ENCODE assay signal across 14 mouse cellular contexts in genomic region chr6:87213262-87213661, GRCm38 (mm10).
DNase-seq lines count a peak whose midpoint lies in the region; ATAC-seq and TF ChIP-seq lines count a peak whose summit lies in the region.
"Had no signal": no experiment of that assay in that cellular context is flagged by ENCODE, and none has a peak within 500 bp of the region (broad histone marks: within the 10 kb centered on the region; RNA-seq: fewer than 3 reads in every experiment).

No protein-coding gene starts in this region.

- no peak for TF ChIP-seq CTCF in kidney, adult 2 months (conservative IDR thresholded peaks at IDR 0.05; ENCODE audit: insufficient read depth, insufficient read length, low read depth, low read length)

- 55% methylated on average over 7 of the region's 7 CpGs for WGBS in kidney, adult 2 months
- 53% methylated on average over 7 of the region's 7 CpGs for WGBS in kidney, embryonic 15.5 days
- WGBS in hindbrain, embryonic 14.5 days = 80% methylated on average over 7 of the region's 7 CpGs

- intact Hi-C loops in gastrocnemius, postnatal 14 days (cut with DNase I; ENCODE audit: low total_unique reads) = no loop called here
- intact Hi-C loops in left cerebral cortex, postnatal 14 days (cut with DNase I) = no loop called here

- no peak overlapping the region for H3K9ac ChIP-seq in kidney, embryonic 15.5 days
- H3K9ac ChIP-seq in hindbrain, embryonic 14.5 days = no peak overlapping the region
- H3K9ac ChIP-seq: heart, embryonic 15.5 days; limb, embryonic 13.5 days had no signal

- H3K4me1 ChIP-seq in kidney, adult 2 months (ENCODE audit: control insufficient read depth, insufficient read depth, low read length) = no peaks in the 10 kb centered on the region
- peaks cover 16% of the 10 kb centered on the region for H3K4me1 ChIP-seq in kidney, embryonic 15.5 days
- no peaks in the 10 kb centered on the region for H3K4me1 ChIP-seq in hindbrain, embryonic 14.5 days (replicated peaks; ENCODE audit: control insufficient read depth, insufficient read depth, low read length)

- H3K9me3 ChIP-seq in kidney, embryonic 15.5 days (replicated peaks) = no peaks in the 10 kb centered on the region
- no peaks in the 10 kb centered on the region for H3K9me3 ChIP-seq in hindbrain, embryonic 14.5 days (ENCODE audit: control insufficient read depth, low read length)
- H3K9me3 ChIP-seq: heart, embryonic 15.5 days; limb, embryonic 13.5 days had no signal

- H3K27me3 ChIP-seq in kidney, adult 2 months (replicated peaks; ENCODE audit: control insufficient read depth, insufficient read depth, low read length) = no peaks in the 10 kb centered on the region
- no peaks in the 10 kb centered on the region for H3K27me3 ChIP-seq in kidney, embryonic 15.5 days
- no peaks in the 10 kb centered on the region for H3K27me3 ChIP-seq in hindbrain, embryonic 14.5 days (ENCODE audit: control insufficient read depth, insufficient read depth, low read length)
- H3K27me3 ChIP-seq: heart, embryonic 15.5 days; limb, embryonic 13.5 days had no signal

- no peak for TF ChIP-seq POLR2A in kidney, adult 2 months (IDR thresholded peaks at IDR 0.05; ENCODE audit: low read depth, low read length)

- H3K36me3 ChIP-seq in kidney, adult 2 months (ENCODE audit: control insufficient read depth, insufficient read depth, low read length) = no peaks in the 10 kb centered on the region
- H3K36me3 ChIP-seq in kidney, embryonic 15.5 days = 0 out of 2 replicates have a peak, but pooled peaks cover 10% of the 10 kb centered on the region
- H3K36me3 ChIP-seq in hindbrain, embryonic 14.5 days (replicated peaks; ENCODE audit: control insufficient read depth, insufficient read depth) = no peaks in the 10 kb centered on the region

- H3K4me2 ChIP-seq in kidney, embryonic 15.5 days = no peak overlapping the region
- no peak overlapping the region for H3K4me2 ChIP-seq in hindbrain, embryonic 14.5 days (replicated peaks)
- H3K4me2 ChIP-seq: heart, embryonic 15.5 days; limb, embryonic 13.5 days had no signal

- no peak for ATAC-seq in kidney, embryonic 15.5 days (replicated peaks; ENCODE audit: low FRiP score)
- ATAC-seq in hindbrain, embryonic 14.5 days (ENCODE audit: low FRiP score) = no peak
- no peak for ATAC-seq in frontal cortex, adult (ENCODE audit: low TSS enrichment)

- DNase-seq in kidney, adult 2 months = peak; percentile 55
- DNase-seq in adrenal gland, adult 18-20 months (ENCODE audit: low spot score in 2 of 2) = peak; percentile 45 to 46
- DNase-seq in gastrocnemius, postnatal 14 days = peak; percentile 78
- DNase-seq in kidney, postnatal 10 days = peak; percentile 71
- DNase-seq in left cerebral cortex, postnatal 14 days (ENCODE audit: low spot score in 2 of 2) = no peak
- DNase-seq in hindbrain, embryonic 14.5 days (ENCODE audit: low spot score) = no peak
- DNase-seq: cerebellum, adult 11-12 months; embryo, embryonic 11 days; right cerebral cortex, postnatal 4 days had no signal

- H3K4me3 ChIP-seq in kidney, adult 2 months (ENCODE audit: insufficient read depth, low read depth, low read length) = no peak overlapping the region
- no peak overlapping the region for H3K4me3 ChIP-seq in kidney, embryonic 15.5 days (replicated peaks)
- H3K4me3 ChIP-seq in hindbrain, embryonic 14.5 days (replicated peaks; ENCODE audit: low read length) = no peak overlapping the region
- H3K4me3 ChIP-seq: heart, embryonic 15.5 days; limb, embryonic 13.5 days had no signal

- no peak overlapping the region for H3K27ac ChIP-seq in kidney, adult 2 months (ENCODE audit: insufficient read depth, low read depth, low read length)
- no peak overlapping the region for H3K27ac ChIP-seq in kidney, embryonic 15.5 days
- no peak overlapping the region for H3K27ac ChIP-seq in hindbrain, embryonic 14.5 days
- H3K27ac ChIP-seq: heart, embryonic 15.5 days; limb, embryonic 13.5 days; stomach, postnatal 0 days had no signal

Comparison
In these comparisons a context has a peak if more than half of its experiments do, and no peak if none do; other contexts are left out.
1. DNase-seq: peak in kidney, adult 2 months (single experiment), adrenal gland, adult 18-20 months (2 of 2), gastrocnemius, postnatal 14 days (single experiment) and kidney, postnatal 10 days (single experiment); none in left cerebral cortex, postnatal 14 days (0 of 2) and hindbrain, embryonic 14.5 days (single experiment).